Mouse (Mus musculus) lung, postnatal 0 days (tissue): ENCODE measurements around the gene Phpt1. TPM values are rescaled to one million over a fixed set of nuclear protein-coding genes. Genes with fewer than 3 reads are reported as not detected.

Source experiments
- ATAC-seq: fragments of 200-750 bp; cut with Nextera tagmentation; 2 replicates; pipeline ENCODE4 v1.8.0; 2017; ENCODE audit warnings: moderate library complexity
- DNase-seq: peaks from one replicate; pipeline ENCODE4 v3.0.0-alpha.2; 2016; ENCODE audit warnings: low spot score
- H3K27ac ChIP-seq: fragments of 300-500 bp; sonication (generic); 2 replicates; pipeline ENCODE4 v1.5.1; 2014; ENCODE audit warnings: antibody characterized with exemption, mild to moderate bottlenecking, low read length, mixed read lengths
- H3K27me3 ChIP-seq: fragments of 300-500 bp; sonication (generic); replicated peaks from 2 replicates; pipeline ENCODE4 v1.6.1; 2014; ENCODE audit warnings: low read length, mixed read lengths; ENCODE audit not compliant: insufficient read depth
- H3K36me3 ChIP-seq: fragments of 300-500 bp; sonication (generic); 2 replicates; pipeline ENCODE4 v1.6.1; 2014; ENCODE audit warnings: low read length, mixed read lengths; ENCODE audit not compliant: insufficient read depth
- H3K4me1 ChIP-seq: fragments of 300-500 bp; sonication (generic); 2 replicates; pipeline ENCODE4 v1.6.1; 2014; ENCODE audit warnings: antibody characterized with exemption, low read depth, low read length, mixed read lengths; ENCODE audit not compliant: insufficient read depth
- H3K4me2 ChIP-seq: fragments of 300-500 bp; sonication (generic); replicated peaks from 2 replicates; pipeline ENCODE4 v1.6.1; 2014; ENCODE audit warnings: low read depth, mild to moderate bottlenecking, low read length, moderate library complexity, mixed read lengths
- H3K4me3 ChIP-seq: fragments of 300-500 bp; sonication (generic); 2 replicates; pipeline ENCODE4 v1.5.1; 2014; ENCODE audit warnings: low read depth, low read length
- H3K9ac ChIP-seq: fragments of 300-500 bp; sonication (generic); replicated peaks from 2 replicates; pipeline ENCODE4 v1.6.1; 2014; ENCODE audit warnings: low read depth, mild to moderate bottlenecking
- H3K9me3 ChIP-seq: fragments of 300-500 bp; sonication (generic); 2 replicates; pipeline ENCODE4 v1.6.1; 2016; ENCODE audit warnings: low read length, mixed read lengths
- CTCF ChIP-seq: IDR thresholded peaks from 2 replicates; pipeline ENCODE4 v1.5.1; 2016; ENCODE audit warnings: antibody characterized with exemption, mild to moderate bottlenecking
- EP300 ChIP-seq: IDR thresholded peaks from 2 replicates; pipeline ENCODE4 v1.6.1; 2016; ENCODE audit warnings: antibody characterized with exemption, mild to moderate bottlenecking, control low read depth
- WGBS: fragments of 180-500 bp; shearing (Covaris S2); extraction: QIAGEN DNeasy Blood & Tissue Kit; methylation state at CpG from one replicate; pipeline ENCODE4 v1.1.7; 2014; 5-methylcytosine and 5-hydroxymethylcytosine counted together
- polyA plus RNA-seq: library from polyadenylated mRNA; unstranded; fragments of >200 nt; fragmentation: Nextera tagmentation; extraction: Ambion mirVana; gene quantifications from 2 replicates; pipeline ENCODE4 v1.2.1, GENCODE M21; 2015

Phpt1 gene
- polyA plus RNA-seq, 1 experiment from 2014 or later = 103 TPM

DNA sequence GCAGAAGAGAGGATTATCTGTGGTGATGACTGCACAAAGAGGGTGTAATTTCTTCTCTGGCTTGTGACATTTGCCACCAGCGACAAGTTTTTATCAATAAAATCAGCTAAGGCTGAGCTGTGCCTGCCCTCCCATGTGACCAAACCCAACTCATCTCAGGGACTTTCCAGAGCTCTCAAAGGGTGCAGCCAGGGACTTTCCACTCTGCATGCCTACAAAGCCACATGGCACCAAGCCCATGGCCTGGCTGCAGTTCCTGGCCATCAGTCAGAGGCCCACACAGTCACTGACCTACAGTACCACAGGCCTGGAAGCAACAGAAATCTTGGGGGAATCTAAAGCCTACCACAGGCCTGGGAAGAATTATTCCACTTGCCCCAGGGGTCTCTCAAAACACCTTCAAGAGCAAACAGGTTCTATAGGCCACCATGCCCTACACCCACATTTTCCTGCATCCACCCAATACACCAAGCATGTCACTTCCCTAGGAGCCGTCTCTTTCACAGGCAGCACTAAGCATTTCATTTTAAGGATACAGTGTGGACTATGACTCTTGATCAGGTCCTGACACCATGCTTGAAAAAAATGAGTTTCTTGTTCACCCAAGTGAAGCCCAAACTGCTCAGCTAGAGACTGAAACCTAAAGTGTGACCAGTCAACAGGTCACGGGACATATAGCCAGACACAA lies 40.7 kb downstream of the Phpt1 start:
- TF ChIP-seq EP300 (no peak), CTCF (no peak)
- WGBS = 77% methylated on average over 3 of the region's 3 CpGs
- DNase-seq = no peak
- H3K9me3 ChIP-seq = no peaks in the 10 kb centered on the region
- no peaks in the 10 kb centered on the region for H3K27me3 ChIP-seq
- no peak overlapping the region for H3K4me2 ChIP-seq
- no peak overlapping the region for H3K27ac ChIP-seq
- no peak overlapping the region for H3K9ac ChIP-seq
- peak; percentile 54 for ATAC-seq
- H3K4me1 ChIP-seq = no peaks in the 10 kb centered on the region
- H3K36me3 ChIP-seq = peaks cover 17% of the 10 kb centered on the region
- no peak overlapping the region for H3K4me3 ChIP-seq

DNA sequence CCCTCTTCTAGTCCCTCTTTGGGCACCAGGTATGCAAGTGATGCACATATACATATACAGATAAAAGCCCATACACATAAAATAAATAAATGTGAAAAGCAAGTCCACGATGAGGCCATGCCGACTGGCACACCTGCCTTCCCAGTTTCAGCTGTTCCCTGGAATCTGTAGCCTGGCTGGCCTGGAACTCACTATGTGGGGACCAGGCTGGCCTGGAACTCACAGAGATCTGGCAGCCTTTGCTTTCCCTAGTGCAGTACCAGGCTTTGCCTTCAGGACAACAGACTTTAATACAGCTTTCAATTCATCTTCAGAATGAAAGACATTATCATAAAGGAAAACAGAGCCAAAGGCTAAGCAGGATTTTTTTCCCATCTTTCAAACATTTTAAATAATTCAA lies 41.3 kb downstream of the Phpt1 start:
- Histone ChIP-seq H3K4me1 (no peaks in the 10 kb centered on the region), H3K36me3 (peaks cover 24% of the 10 kb centered on the region), H3K9ac (no peak overlapping the region), H3K4me2 (no peak overlapping the region), H3K27me3 (no peaks in the 10 kb centered on the region), H3K4me3 (no peak overlapping the region), H3K27ac (no peak overlapping the region), H3K9me3 (no peaks in the 10 kb centered on the region)
- no peak for ATAC-seq
- DNase-seq = no peak
- TF ChIP-seq CTCF (no peak), EP300 (no peak)
- WGBS = 90% methylated on average over 2 of the region's 2 CpGs

DNA sequence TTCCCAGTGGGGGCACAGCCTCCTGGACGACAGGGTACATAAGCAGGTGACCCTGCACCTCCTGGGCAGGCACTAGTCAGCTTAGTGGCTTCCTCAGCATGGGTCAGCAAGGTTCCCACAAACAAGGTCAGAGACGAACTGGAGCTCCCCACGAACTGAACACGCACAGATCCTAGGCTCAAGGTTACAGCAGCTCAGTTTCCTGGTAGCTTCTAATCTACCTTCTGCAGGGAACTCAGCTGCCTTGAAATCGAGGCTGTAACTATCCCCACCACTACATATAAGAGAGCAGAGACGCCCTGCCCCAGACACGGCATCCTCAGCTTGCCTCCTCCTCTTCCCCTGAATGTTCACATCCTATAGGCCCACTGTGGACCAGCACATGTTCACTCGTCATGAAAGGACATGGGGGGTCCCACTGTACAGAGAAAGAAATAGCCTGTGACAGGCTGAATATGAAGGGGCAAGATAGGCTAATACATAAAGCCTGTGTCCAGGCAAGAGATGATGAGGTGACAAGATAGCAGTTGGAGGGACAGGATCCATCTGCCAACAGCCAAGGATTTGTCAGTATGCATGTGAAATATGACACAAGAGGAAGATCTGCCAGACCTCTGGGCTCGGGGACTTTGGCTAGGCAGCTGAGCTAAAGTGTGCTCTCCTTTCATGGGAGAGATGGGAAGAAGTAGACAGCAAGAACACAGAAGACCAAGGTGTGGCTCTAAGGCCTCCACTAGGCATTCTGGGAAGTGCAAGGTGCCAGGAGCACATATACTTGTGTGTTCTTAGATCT lies 48.3 kb downstream of the Phpt1 start:
- DNase-seq (no peak), ATAC-seq (no peak)
- Histone ChIP-seq H3K27ac (no peak overlapping the region), H3K4me2 (no peak overlapping the region), H3K4me1 (no peaks in the 10 kb centered on the region), H3K9me3 (no peaks in the 10 kb centered on the region), H3K27me3 (no peaks in the 10 kb centered on the region), H3K9ac (no peak overlapping the region), H3K36me3 (peaks cover 44% of the 10 kb centered on the region), H3K4me3 (no peak overlapping the region)
- 82% methylated on average over 9 of the region's 9 CpGs for WGBS
- no peak for TF ChIP-seq EP300
- no peak for TF ChIP-seq CTCF

Other genes starting within 250 kb of the Phpt1 start
- 36.8 and 40.9 TPM in 2 replicates for gene Man1b1, start 242.9 kb downstream of the Phpt1 start, polyA plus RNA-seq
- gene Dpp7, start 218.9 kb downstream of the Phpt1 start, polyA plus RNA-seq = 10.5 and 11.1 TPM in 2 replicates
- 74.4 and 75.5 TPM in 2 replicates for gene Uap1l1, start 209.5 kb downstream of the Phpt1 start, polyA plus RNA-seq
- gene Sapcd2, start 202.9 kb downstream of the Phpt1 start, polyA plus RNA-seq = 2.2 and 2.4 TPM in 2 replicates
- gene Entpd2, start 179.3 kb downstream of the Phpt1 start, polyA plus RNA-seq = 2.6 and 2.8 TPM in 2 replicates
- gene Npdc1, start 175.9 kb downstream of the Phpt1 start, polyA plus RNA-seq = 42.7 and 45.3 TPM in 2 replicates
- 0.32 and 0.45 TPM in 2 replicates for gene Fut7, start 152.0 kb downstream of the Phpt1 start, polyA plus RNA-seq
- 2.7 and 4.0 TPM in 2 replicates for gene Abca2, start 146.5 kb downstream of the Phpt1 start, polyA plus RNA-seq
- gene Clic3, start 118.4 kb downstream of the Phpt1 start, polyA plus RNA-seq = 633 and 715 TPM in 2 replicates
- 67.4 and 68.9 TPM in 2 replicates for gene Paxx, start 114.1 kb downstream of the Phpt1 start, polyA plus RNA-seq
- 5.8 and 6.1 TPM in 2 replicates for gene Ptgds, start 105.2 kb downstream of the Phpt1 start, polyA plus RNA-seq
- not detected in 2 replicates for gene Lcn12, start 81.3 kb downstream of the Phpt1 start, polyA plus RNA-seq
- gene Fbxw5, start 74.5 kb downstream of the Phpt1 start, polyA plus RNA-seq = 39.7 and 43.4 TPM in 2 replicates
- 2.6 and 3.2 TPM in 2 replicates for gene C8g, start 73.5 kb downstream of the Phpt1 start, polyA plus RNA-seq
- 20.7 and 21.0 TPM in 2 replicates for gene Traf2, start 28.3 kb downstream of the Phpt1 start, polyA plus RNA-seq
- 297 and 329 TPM in 2 replicates for gene Edf1, start 17.4 kb downstream of the Phpt1 start, polyA plus RNA-seq
- 0.31 and 1.2 TPM in 2 replicates for gene Mamdc4, start 379 bp downstream of the Phpt1 start, polyA plus RNA-seq
- gene Ajm1, start 6.5 kb upstream of the Phpt1 start, polyA plus RNA-seq = 0.07 TPM in 1 of 2 replicates, not detected in the other
- 34.7 and 41.2 TPM in 2 replicates for gene Rabl6, start 33.3 kb upstream of the Phpt1 start, polyA plus RNA-seq
- 0.38 and 0.44 TPM in 2 replicates for gene Ccdc183, start 42.5 kb upstream of the Phpt1 start, polyA plus RNA-seq
- 26.0 and 29.9 TPM in 2 replicates for gene Tmem141, start 46.8 kb upstream of the Phpt1 start, polyA plus RNA-seq
- 2.5 and 2.8 TPM in 2 replicates for gene Fcna, start 52.8 kb upstream of the Phpt1 start, polyA plus RNA-seq
- gene Lcn8, start 77.9 kb upstream of the Phpt1 start, polyA plus RNA-seq = not detected in 2 replicates
- not detected in 2 replicates for gene Lcn5, start 82.7 kb upstream of the Phpt1 start, polyA plus RNA-seq
- gene Lcn6, start 101.6 kb upstream of the Phpt1 start, polyA plus RNA-seq = not detected in 2 replicates
- gene Lcn10, start 107.5 kb upstream of the Phpt1 start, polyA plus RNA-seq = not detected in 2 replicates
- gene Obp2a, start 124.8 kb upstream of the Phpt1 start, polyA plus RNA-seq = not detected in 2 replicates
- gene Bmyc, start 131.5 kb upstream of the Phpt1 start, polyA plus RNA-seq = 57.8 and 58.7 TPM in 2 replicates
- not detected in 2 replicates for gene Obp2b, start 161.8 kb upstream of the Phpt1 start, polyA plus RNA-seq
- gene Lcn3, start 190.3 kb upstream of the Phpt1 start, polyA plus RNA-seq = not detected in 2 replicates
- gene Lcn11, start 201.8 kb upstream of the Phpt1 start, polyA plus RNA-seq = not detected in 2 replicates
- 0.51 and 0.95 TPM in 2 replicates for gene Gm13539, start 207.0 kb upstream of the Phpt1 start, polyA plus RNA-seq
- not detected in 2 replicates for gene Glt6d1, start 240.6 kb upstream of the Phpt1 start, polyA plus RNA-seq
- gene Lcn9, start 247.9 kb upstream of the Phpt1 start, polyA plus RNA-seq = not detected in 2 replicates